Mouse (Mus musculus): ENCODE results near the gene Sorl1. TPM values are rescaled to one million over a fixed set of nuclear protein-coding genes. Genes with fewer than 3 reads are reported as not detected.

Sorl1 gene
- polyA plus RNA-seq, 1 experiment from 2014 or later = 7.1 TPM

- H3K27me3 ChIP-seq (ENCODE audit: control insufficient read depth, insufficient read depth, low read length) = no peaks in the 10 kb centered on the region
Measured at GRCm38 (mm10) chr9:41978366-41978765, 145.7 kb downstream of the Sorl1 start.

GRCm38 (mm10) chr9:41975968-41976367 is 148.1 kb downstream of the Sorl1 start:
- Histone ChIP-seq H3K4me2 (replicated peaks; ENCODE audit: low read depth) (no peak overlapping the region), H3K27ac (replicated peaks) (no peak overlapping the region), H3K36me3 (ENCODE audit: control insufficient read depth, insufficient read depth, low read length) (peaks cover 5% of the 10 kb centered on the region; the same call in 1 of the 2 replicates), H3K9me3 (ENCODE audit: control insufficient read depth, low read length) (no peaks in the 10 kb centered on the region), H3K4me3 (ENCODE audit: low read depth, low read length) (no peak overlapping the region), H3K27me3 (ENCODE audit: control insufficient read depth, insufficient read depth, low read length) (no peaks in the 10 kb centered on the region), H3K9ac (ENCODE audit: low read length) (no peak overlapping the region), H3K4me1 (replicated peaks; ENCODE audit: control insufficient read depth, insufficient read depth) (no peaks in the 10 kb centered on the region)
- WGBS = 76% methylated on average over 15 of the region's 15 CpGs
- no peak for ATAC-seq (ENCODE audit: low FRiP score, low TSS enrichment)
- DNase-seq (ENCODE audit: low spot score) = no peak
- TF ChIP-seq EP300 (optimal IDR thresholded peaks at IDR 0.05) (no peak), CTCF (IDR thresholded peaks at IDR 0.05; ENCODE audit: low read depth) (no peak)

More at GRCm38 (mm10) chr9:41978366-41978765, 145.7 kb downstream of the Sorl1 start:
- no peaks in the 10 kb centered on the region for H3K4me1 ChIP-seq (replicated peaks; ENCODE audit: control insufficient read depth, insufficient read depth)
- peaks cover 11% of the 10 kb centered on the region; the same call in 1 of the 2 replicates for H3K36me3 ChIP-seq (ENCODE audit: control insufficient read depth, insufficient read depth, low read length)
- no peak overlapping the region for H3K4me2 ChIP-seq (replicated peaks; ENCODE audit: low read depth)
- WGBS = 75% methylated on average over 6 of the region's 6 CpGs
- no peaks in the 10 kb centered on the region for H3K9me3 ChIP-seq (ENCODE audit: control insufficient read depth, low read length)
- no peak overlapping the region for H3K9ac ChIP-seq (ENCODE audit: low read length)
- ATAC-seq (ENCODE audit: low FRiP score, low TSS enrichment) = no peak
- no peak overlapping the region for H3K27ac ChIP-seq (replicated peaks)
- TF ChIP-seq EP300 (optimal IDR thresholded peaks at IDR 0.05) (no peak), CTCF (IDR thresholded peaks at IDR 0.05; ENCODE audit: low read depth) (no peak)
- DNase-seq (ENCODE audit: low spot score) = no peak
- no peak overlapping the region for H3K4me3 ChIP-seq (ENCODE audit: low read depth, low read length)

- ATAC-seq (ENCODE audit: low FRiP score, low TSS enrichment) = peak; percentile 24; the same call in 1 of the 2 replicates
- Histone ChIP-seq H3K27me3 (ENCODE audit: control insufficient read depth, insufficient read depth, low read length) (no peaks in the 10 kb centered on the region), H3K9ac (ENCODE audit: low read length) (no peak overlapping the region), H3K4me2 (replicated peaks; ENCODE audit: low read depth) (no peak overlapping the region), H3K36me3 (ENCODE audit: control insufficient read depth, insufficient read depth, low read length) (peaks cover 5% of the 10 kb centered on the region; the same call in 1 of the 2 replicates), H3K4me3 (ENCODE audit: low read depth, low read length) (no peak overlapping the region), H3K9me3 (ENCODE audit: control insufficient read depth, low read length) (no peaks in the 10 kb centered on the region), H3K4me1 (replicated peaks; ENCODE audit: control insufficient read depth, insufficient read depth) (no peaks in the 10 kb centered on the region), H3K27ac (replicated peaks) (no peak overlapping the region)
- 74% methylated on average over 3 of the region's 3 CpGs for WGBS
- no peak for DNase-seq (ENCODE audit: low spot score)
- no peak for TF ChIP-seq EP300 (optimal IDR thresholded peaks at IDR 0.05)
- no peak for TF ChIP-seq CTCF (IDR thresholded peaks at IDR 0.05; ENCODE audit: low read depth)
Measured at GRCm38 (mm10) chr9:41974661-41975060, 149.4 kb downstream of the Sorl1 start.

- Histone ChIP-seq H3K9ac (ENCODE audit: low read length) (no peak overlapping the region), H3K36me3 (ENCODE audit: control insufficient read depth, insufficient read depth, low read length) (peaks cover 5% of the 10 kb centered on the region; the same call in 1 of the 2 replicates), H3K9me3 (ENCODE audit: control insufficient read depth, low read length) (no peaks in the 10 kb centered on the region), H3K27ac (replicated peaks) (no peak overlapping the region), H3K27me3 (ENCODE audit: control insufficient read depth, insufficient read depth, low read length) (no peaks in the 10 kb centered on the region), H3K4me3 (ENCODE audit: low read depth, low read length) (no peak overlapping the region), H3K4me2 (replicated peaks; ENCODE audit: low read depth) (no peak overlapping the region), H3K4me1 (replicated peaks; ENCODE audit: control insufficient read depth, insufficient read depth) (no peaks in the 10 kb centered on the region)
- TF ChIP-seq CTCF (IDR thresholded peaks at IDR 0.05; ENCODE audit: low read depth) (peak; percentile 85), EP300 (optimal IDR thresholded peaks at IDR 0.05) (no peak)
- WGBS = 76% methylated on average over 25 of the region's 25 CpGs
- DNase-seq (ENCODE audit: low spot score) = peak; percentile 48
- ATAC-seq (ENCODE audit: low FRiP score, low TSS enrichment) = peak; percentile 61; the same call in 1 of the 2 replicates
Measured at GRCm38 (mm10) chr9:41973775-41974657, 150.1 kb downstream of the Sorl1 start.

- H3K9me3 ChIP-seq (ENCODE audit: control insufficient read depth, low read length) = no peaks in the 10 kb centered on the region
- H3K27me3 ChIP-seq (ENCODE audit: control insufficient read depth, insufficient read depth, low read length) = no peaks in the 10 kb centered on the region
- ATAC-seq (ENCODE audit: low FRiP score, low TSS enrichment) (no peak), DNase-seq (ENCODE audit: low spot score) (no peak)
- no peak overlapping the region for H3K4me2 ChIP-seq (replicated peaks; ENCODE audit: low read depth)
- H3K36me3 ChIP-seq (ENCODE audit: control insufficient read depth, insufficient read depth, low read length) = peaks cover 2% of the 10 kb centered on the region; the same call in 1 of the 2 replicates
- WGBS = 89% methylated on average over 8 of the region's 8 CpGs
- H3K4me1 ChIP-seq (replicated peaks; ENCODE audit: control insufficient read depth, insufficient read depth) = no peaks in the 10 kb centered on the region
- H3K4me3 ChIP-seq (ENCODE audit: low read depth, low read length) = no peak overlapping the region
- TF ChIP-seq CTCF (IDR thresholded peaks at IDR 0.05; ENCODE audit: low read depth) = no peak
- no peak for TF ChIP-seq EP300 (optimal IDR thresholded peaks at IDR 0.05)
- no peak overlapping the region for H3K9ac ChIP-seq (ENCODE audit: low read length)
- H3K27ac ChIP-seq (replicated peaks) = no peak overlapping the region
Measured at GRCm38 (mm10) chr9:41969961-41970360, 154.1 kb downstream of the Sorl1 start.

All from stomach, postnatal 0 days (tissue).